Mouse (Mus musculus) midbrain, embryonic 12.5 days (tissue): ENCODE results near the gene Acot9. TPM values are rescaled to one million over a fixed set of nuclear protein-coding genes. Genes with fewer than 3 reads are reported as not detected.

Experiments
- ATAC-seq: fragments of 200-750 bp; cut with Nextera tagmentation; 2 replicates; pipeline ENCODE4 v1.8.0; 2017; ENCODE audit warnings: low read depth, moderate TSS enrichment, moderate library complexity; ENCODE audit not compliant: low FRiP score
- H3K27ac ChIP-seq: fragments of 300-500 bp; sonication (generic); replicated peaks from 2 replicates; pipeline ENCODE4 v1.5.1; 2016; ENCODE audit warnings: mild to moderate bottlenecking
- H3K27me3 ChIP-seq: fragments of 300-500 bp; sonication (generic); 2 replicates; pipeline ENCODE4 v1.6.1; 2016; ENCODE audit warnings: mild to moderate bottlenecking
- H3K36me3 ChIP-seq: fragments of 300-500 bp; sonication (generic); 2 replicates; pipeline ENCODE4 v1.6.1; 2016
- H3K4me1 ChIP-seq: fragments of 300-500 bp; sonication (generic); 2 replicates; pipeline ENCODE4 v1.6.1; 2016
- H3K4me2 ChIP-seq: fragments of 300-500 bp; sonication (generic); replicated peaks from 2 replicates; pipeline ENCODE4 v1.6.1; 2016; ENCODE audit warnings: mild to moderate bottlenecking, moderate library complexity
- H3K4me3 ChIP-seq: fragments of 300-500 bp; sonication (generic); 2 replicates; pipeline ENCODE4 v1.5.1; 2016; ENCODE audit warnings: mild to moderate bottlenecking
- H3K9ac ChIP-seq: fragments of 300-500 bp; sonication (generic); replicated peaks from 2 replicates; pipeline ENCODE4 v1.6.1; 2016; ENCODE audit warnings: mild to moderate bottlenecking, moderate library complexity
- H3K9me3 ChIP-seq: fragments of 300-500 bp; sonication (generic); 2 replicates; pipeline ENCODE4 v1.6.1; 2016; ENCODE audit warnings: mild to moderate bottlenecking
- WGBS: fragments of 180-500 bp; shearing (Covaris S2); methylation state at CpG from one replicate; pipeline ENCODE4 v1.1.7; 2016; 5-methylcytosine and 5-hydroxymethylcytosine counted together
- polyA plus RNA-seq: library from polyadenylated mRNA; unstranded; fragments of >200 nt; fragmentation: Nextera tagmentation; extraction: Ambion mirVana; gene quantifications from 2 replicates; pipeline ENCODE4 v1.2.1, GENCODE M21; 2016

Acot9 gene
- polyA plus RNA-seq: 20.7 and 23.1 TPM in 2 replicates

DNA sequence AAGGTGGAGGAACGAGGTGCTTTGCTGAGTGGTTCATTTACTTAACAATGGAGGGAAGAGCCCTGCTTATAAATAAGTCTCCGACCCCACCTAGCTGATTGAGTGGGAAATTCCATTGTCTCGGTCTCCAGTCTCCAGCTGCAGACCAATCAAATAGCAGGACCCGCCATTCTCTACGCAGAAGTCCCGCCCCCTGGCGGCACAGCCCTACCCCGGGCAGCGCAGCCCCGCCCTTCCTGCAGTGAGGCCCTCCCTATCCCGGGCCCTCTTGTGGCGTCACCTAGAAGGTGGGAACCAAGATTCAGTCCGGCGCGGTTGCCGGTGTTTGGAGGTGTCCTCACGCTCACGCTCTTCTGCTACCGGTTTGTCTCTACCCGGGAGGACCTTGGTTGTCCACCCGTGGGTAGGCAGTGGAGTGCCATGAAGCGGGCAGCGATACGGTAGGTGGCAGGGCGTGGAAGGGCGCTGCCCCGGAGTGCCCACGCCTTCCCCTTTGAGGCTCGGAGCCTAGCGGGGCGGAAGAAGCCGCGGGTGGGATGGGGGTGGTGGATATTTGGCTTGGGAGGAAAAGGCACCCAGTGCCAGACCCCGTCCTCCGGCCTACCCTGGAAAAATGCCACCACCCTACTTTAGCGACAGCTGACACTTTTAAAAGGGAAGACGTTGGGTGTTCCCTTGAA is at the start of gene Acot9:
Gene Acot9, plus strand, starts transcription at position 209 of the 680 bp plus-strand sequence.
- Histone ChIP-seq H3K4me3 (peak within 1 kb of the TSS; percentile 49), H3K9ac (0 out of 2 replicates have a peak within 1 kb of the TSS, but pooled peaks have one; percentile 31), H3K4me1 (no peaks in the 10 kb centered on the region), H3K4me2 (peak within 1 kb of the TSS; percentile 55), H3K36me3 (no peaks in the 10 kb centered on the region), H3K27me3 (no peaks in the 10 kb centered on the region), H3K27ac (no peak within 1 kb of the TSS), H3K9me3 (no peaks in the 10 kb centered on the region)
- ATAC-seq: peak; percentile 99
- WGBS: 25% methylated on average over 37 of the region's 37 CpGs

DNA sequence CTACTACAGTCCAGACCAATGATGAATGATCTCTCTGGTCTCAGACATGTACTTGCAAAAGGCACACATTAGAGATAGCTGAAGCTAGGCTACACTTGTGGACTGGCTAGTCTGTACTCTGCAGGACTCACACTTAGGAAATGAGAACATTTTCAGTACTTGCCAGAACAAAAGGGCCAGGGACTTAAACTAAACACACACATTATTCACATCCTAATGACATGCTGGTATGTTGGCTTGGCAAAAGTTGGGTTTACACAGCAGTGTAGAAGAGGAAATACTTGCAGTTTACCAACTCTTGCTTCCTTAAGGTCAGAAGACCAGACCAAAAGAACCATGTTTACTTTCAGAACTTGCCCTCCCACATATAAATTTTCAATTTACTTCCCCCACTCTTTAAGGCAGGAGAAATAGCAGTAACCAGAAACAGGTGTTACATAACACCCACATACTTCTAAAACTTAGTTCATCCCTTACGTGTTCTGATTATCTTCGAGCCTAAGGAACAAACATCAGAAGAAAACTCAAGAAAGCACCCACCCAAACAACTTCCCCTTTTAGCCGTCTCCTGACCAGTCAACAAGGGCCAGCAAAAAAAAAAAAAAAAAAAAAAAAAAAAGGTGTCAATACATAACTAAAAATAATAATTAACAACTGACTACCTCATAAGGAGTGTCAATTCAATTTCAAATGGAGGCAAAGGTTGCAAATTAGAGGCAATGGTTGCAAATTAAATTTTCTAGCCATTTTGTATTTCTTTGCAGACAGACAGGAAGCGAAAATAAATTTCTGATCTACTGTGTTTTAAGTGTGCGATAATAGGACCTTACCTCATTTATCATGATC is 47.7 kb upstream of the Acot9 start:
- Histone ChIP-seq H3K4me2 (no peak overlapping the region), H3K27me3 (no peaks in the 10 kb centered on the region), H3K27ac (no peak overlapping the region), H3K36me3 (no peaks in the 10 kb centered on the region), H3K4me3 (no peak overlapping the region), H3K9me3 (no peaks in the 10 kb centered on the region), H3K4me1 (no peaks in the 10 kb centered on the region), H3K9ac (no peak overlapping the region)
- WGBS: 97% methylated on average over 5 of the region's 5 CpGs
- no peak for ATAC-seq

- Histone ChIP-seq H3K36me3 (no peaks in the 10 kb centered on the region), H3K4me1 (no peaks in the 10 kb centered on the region), H3K9me3 (no peaks in the 10 kb centered on the region), H3K27ac (no peak overlapping the region), H3K27me3 (no peaks in the 10 kb centered on the region), H3K4me3 (peak overlapping the region; percentile 52), H3K9ac (peak overlapping the region; percentile 29), H3K4me2 (peak overlapping the region; percentile 51)
- WGBS: 34% methylated on average over 23 of the region's 24 CpGs
- ATAC-seq: peak; percentile 82
Observed at GRCm38 (mm10) chrX:155215501-155216248, 46.6 kb upstream of the Acot9 start.

GRCm38 (mm10) chrX:155216271-155216670 is 46.0 kb upstream of the Acot9 start, which contains the start of gene Sat1:
Gene Sat1, minus strand, starts transcription at chrX:155216449.
- ATAC-seq: peak; percentile 99
- 19% methylated on average over 26 of the region's 26 CpGs for WGBS
- H3K36me3 ChIP-seq: no peaks in the 10 kb centered on the region
- no peaks in the 10 kb centered on the region for H3K9me3 ChIP-seq
- no peak within 1 kb of the TSS for H3K27ac ChIP-seq
- H3K4me2 ChIP-seq: peak within 1 kb of the TSS; percentile 51
- H3K27me3 ChIP-seq: no peaks in the 10 kb centered on the region
- peak within 1 kb of the TSS; percentile 52 for H3K4me3 ChIP-seq
- no peaks in the 10 kb centered on the region for H3K4me1 ChIP-seq
- peak within 1 kb of the TSS; percentile 29 for H3K9ac ChIP-seq

DNA sequence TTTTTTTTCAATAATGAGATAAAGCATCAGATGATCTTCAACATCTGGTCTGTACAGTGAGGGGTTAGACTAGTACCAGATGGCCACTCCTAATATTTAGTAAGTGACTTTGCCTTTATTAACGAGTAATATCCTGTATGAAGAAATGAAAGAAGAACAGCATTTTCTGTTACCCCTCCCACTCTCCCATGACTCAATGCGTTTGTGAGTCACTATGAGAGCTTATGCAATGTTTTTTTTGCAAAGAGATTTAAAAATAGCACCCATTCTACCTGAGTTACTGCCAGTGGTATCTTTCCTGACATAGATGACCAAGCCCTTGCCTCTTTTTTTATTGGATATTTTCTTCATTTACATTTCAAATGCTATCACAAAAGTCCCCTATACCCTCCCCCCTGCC is 44.0 kb upstream of the Acot9 start:
- no peak overlapping the region for H3K27ac ChIP-seq
- H3K9me3 ChIP-seq: no peaks in the 10 kb centered on the region
- 71% methylated on average over 2 of the region's 2 CpGs for WGBS
- H3K4me2 ChIP-seq: no peak overlapping the region
- no peaks in the 10 kb centered on the region for H3K27me3 ChIP-seq
- ATAC-seq: no peak
- H3K4me3 ChIP-seq: no peak overlapping the region
- no peaks in the 10 kb centered on the region for H3K4me1 ChIP-seq
- H3K9ac ChIP-seq: no peak overlapping the region
- H3K36me3 ChIP-seq: no peaks in the 10 kb centered on the region

DNA sequence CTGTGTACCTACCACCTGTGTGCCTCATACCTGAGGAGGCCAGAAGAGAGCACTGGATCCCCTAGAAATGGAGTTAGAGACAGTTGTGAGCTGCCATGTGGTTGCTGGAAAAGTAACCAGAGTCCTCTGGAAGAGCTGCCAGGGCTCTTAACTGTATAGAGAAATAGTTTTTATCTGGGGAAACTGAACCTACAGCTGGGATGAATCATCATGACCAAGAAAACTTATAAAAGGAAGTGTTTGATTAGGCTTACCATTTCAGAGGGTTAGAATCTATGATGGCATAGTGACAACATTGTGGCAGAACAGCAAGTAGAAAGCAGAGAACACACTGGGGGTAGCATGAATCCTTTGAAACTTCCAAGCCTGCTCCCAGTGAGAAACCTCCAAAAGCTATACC is 5.4 kb upstream of the Acot9 start:
- ATAC-seq: no peak
- no peaks in the 10 kb centered on the region for H3K9me3 ChIP-seq
- H3K27ac ChIP-seq: no peak overlapping the region
- no peaks in the 10 kb centered on the region for H3K36me3 ChIP-seq
- H3K4me1 ChIP-seq: no peaks in the 10 kb centered on the region
- no peaks in the 10 kb centered on the region for H3K27me3 ChIP-seq
- H3K9ac ChIP-seq: no peak overlapping the region
- H3K4me2 ChIP-seq: no peak overlapping the region
- H3K4me3 ChIP-seq: no peak overlapping the region

GRCm38 (mm10) chrX:155262915-155263252 is 641 bp downstream of the Acot9 start:
- WGBS: 65% methylated on average over 1 of the region's 1 CpGs
- Histone ChIP-seq H3K9ac (no peak overlapping the region), H3K9me3 (no peaks in the 10 kb centered on the region), H3K4me2 (peak overlapping the region; percentile 55), H3K4me3 (peak overlapping the region; percentile 49), H3K36me3 (no peaks in the 10 kb centered on the region), H3K4me1 (no peaks in the 10 kb centered on the region), H3K27ac (no peak overlapping the region), H3K27me3 (no peaks in the 10 kb centered on the region)
- ATAC-seq: no peak

GRCm38 (mm10) chrX:155278483-155278882 is 16.2 kb downstream of the Acot9 start:
- WGBS: 79% methylated on average over 4 of the region's 4 CpGs
- no peak for ATAC-seq
- Histone ChIP-seq H3K9me3 (no peaks in the 10 kb centered on the region), H3K27ac (no peak overlapping the region), H3K4me2 (no peak overlapping the region), H3K4me3 (no peak overlapping the region), H3K27me3 (no peaks in the 10 kb centered on the region), H3K4me1 (no peaks in the 10 kb centered on the region), H3K9ac (no peak overlapping the region), H3K36me3 (no peaks in the 10 kb centered on the region)

- WGBS: 67% methylated on average over 1 of the region's 1 CpGs
- H3K9me3 ChIP-seq: no peaks in the 10 kb centered on the region
- no peaks in the 10 kb centered on the region for H3K27me3 ChIP-seq
- H3K4me2 ChIP-seq: no peak overlapping the region
- H3K4me3 ChIP-seq: no peak overlapping the region
- no peak for ATAC-seq
- H3K9ac ChIP-seq: no peak overlapping the region
- H3K27ac ChIP-seq: no peak overlapping the region
- no peaks in the 10 kb centered on the region for H3K4me1 ChIP-seq
- no peaks in the 10 kb centered on the region for H3K36me3 ChIP-seq
Observed at GRCm38 (mm10) chrX:155280427-155281044, 18.3 kb downstream of the Acot9 start.

DNA sequence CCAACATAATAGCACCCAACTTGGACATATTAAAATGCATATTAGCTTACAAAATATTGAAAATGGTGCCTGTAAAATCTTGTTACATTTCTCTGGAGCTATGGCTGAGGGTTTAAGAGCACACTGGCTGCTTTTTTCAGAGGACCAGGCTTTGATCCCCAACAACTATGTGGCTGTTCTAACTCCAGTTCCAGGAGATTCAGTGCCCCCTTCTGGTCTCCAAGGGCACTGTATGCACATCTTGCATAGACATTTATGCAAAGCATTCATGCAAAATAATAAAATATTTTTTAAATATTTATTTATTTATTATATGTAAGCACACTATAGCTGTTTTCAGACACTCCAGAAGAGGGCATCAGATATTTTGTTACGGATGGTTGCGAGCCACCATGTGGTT is 44.1 kb downstream of the Acot9 start:
- 98% methylated on average over 2 of the region's 2 CpGs for WGBS

GRCm38 (mm10) chrX:155318005-155318404 is 55.8 kb downstream of the Acot9 start:
- Histone ChIP-seq H3K36me3 (no peaks in the 10 kb centered on the region), H3K27ac (no peak overlapping the region), H3K9me3 (no peaks in the 10 kb centered on the region), H3K9ac (no peak overlapping the region), H3K27me3 (no peaks in the 10 kb centered on the region), H3K4me2 (no peak overlapping the region), H3K4me3 (no peak overlapping the region), H3K4me1 (no peaks in the 10 kb centered on the region)
- 40% methylated on average over 4 of the region's 4 CpGs for WGBS
- peak; percentile 58 for ATAC-seq

More for the DNA sequence above, 44.1 kb downstream of the Acot9 start:
- H3K36me3 ChIP-seq: no peaks in the 10 kb centered on the region
- no peak overlapping the region for H3K9ac ChIP-seq
- H3K27me3 ChIP-seq: no peaks in the 10 kb centered on the region
- H3K4me3 ChIP-seq: no peak overlapping the region
- no peaks in the 10 kb centered on the region for H3K9me3 ChIP-seq
- no peaks in the 10 kb centered on the region for H3K4me1 ChIP-seq
- no peak overlapping the region for H3K27ac ChIP-seq
- no peak for ATAC-seq
- H3K4me2 ChIP-seq: no peak overlapping the region
